ENCODE assay signal across 8 mouse cellular contexts in genomic region chr17:33816612-33817011, GRCm38 (mm10). TPM values are rescaled to one million over a fixed set of nuclear protein-coding genes. Genes with fewer than 3 reads are reported as not detected.
DNase-seq lines count a peak whose midpoint lies in the region; ATAC-seq and TF ChIP-seq lines count a peak whose summit lies in the region.

No protein-coding gene starts in this region.

- no peaks in the 10 kb centered on the region for H3K9me3 ChIP-seq in heart, embryonic 14.5 days (ENCODE audit: control insufficient read depth, low read length)
- H3K9me3 ChIP-seq in hindbrain, postnatal 0 days (ENCODE audit: low read length): no peaks in the 10 kb centered on the region
- no peaks in the 10 kb centered on the region for H3K9me3 ChIP-seq in midbrain, embryonic 13.5 days

- peak overlapping the region in 1 of 2 experiments; percentile 79; a peak in 1 of 4 replicates for H3K27ac ChIP-seq in heart, embryonic 14.5 days (replicated peaks in 1 of 2; ENCODE audit: control insufficient read depth in 1 of 2, insufficient read depth in 1 of 2, low read depth in 2 of 2, low read length in 2 of 2)
- H3K27ac ChIP-seq in brown adipose tissue, adult 24 weeks (replicated peaks; ENCODE audit: low read depth, low read length): peak overlapping the region; percentile 91
- peak overlapping the region; percentile 91 for H3K27ac ChIP-seq in hindbrain, postnatal 0 days
- H3K27ac ChIP-seq in midbrain, embryonic 13.5 days: no peak overlapping the region; the same call in 1 of the 2 replicates

- intact Hi-C loops in heart, postnatal 14 days (cut with DNase I): no loop called here

- no peak for TF ChIP-seq CTCF in hindbrain, postnatal 0 days (IDR thresholded peaks at IDR 0.05; ENCODE audit: low read depth)

- peaks cover 21 to 23% of the 10 kb centered on the region in 2 experiments for H3K4me1 ChIP-seq in heart, embryonic 14.5 days (ENCODE audit: control insufficient read depth in 2 of 2, insufficient read depth in 2 of 2, low read length in 2 of 2)
- peaks cover 9% of the 10 kb centered on the region for H3K4me1 ChIP-seq in brown adipose tissue, adult 24 weeks (ENCODE audit: control insufficient read depth, insufficient read depth, insufficient read length, low read length)
- H3K4me1 ChIP-seq in hindbrain, postnatal 0 days (ENCODE audit: insufficient read depth, low read length): peaks cover 10% of the 10 kb centered on the region
- H3K4me1 ChIP-seq in midbrain, embryonic 13.5 days (replicated peaks): peaks cover 19% of the 10 kb centered on the region

- no peak for ATAC-seq in heart, embryonic 14.5 days (ENCODE audit: insufficient number of reproducible peaks, insufficient read depth, low FRiP score, low read depth)
- ATAC-seq in hindbrain, postnatal 0 days: no peak
- ATAC-seq in midbrain, embryonic 13.5 days: no peak
- ATAC-seq in megakaryocyte progenitor cell, adult 5-6 weeks (replicated peaks; ENCODE audit: poor library complexity): no peak

- peak overlapping the region; percentile 83; the same call in 1 of the 2 replicates for H3K9ac ChIP-seq in heart, embryonic 14.5 days (ENCODE audit: low read length)
- peak overlapping the region; percentile 79 for H3K9ac ChIP-seq in hindbrain, postnatal 0 days (replicated peaks; ENCODE audit: low read length)
- H3K9ac ChIP-seq in midbrain, embryonic 13.5 days (replicated peaks): no peak overlapping the region

- DNase-seq in heart, postnatal 14 days: no peak
- no peak for DNase-seq in hindbrain, postnatal 0 days (ENCODE audit: low spot score)
- DNase-seq in right cerebral cortex, adult 18-20 months: no peak
- no peak for DNase-seq in ovary, postnatal 14 days (ENCODE audit: low spot score)

- peak overlapping the region; percentile 96 for H3K4me2 ChIP-seq in heart, embryonic 14.5 days (ENCODE audit: low read length)
- H3K4me2 ChIP-seq in hindbrain, postnatal 0 days (ENCODE audit: low read depth, low read length): peak overlapping the region; percentile 90
- H3K4me2 ChIP-seq in midbrain, embryonic 13.5 days (replicated peaks): peak overlapping the region; percentile 78

- peaks cover 6% of the 10 kb centered on the region for H3K27me3 ChIP-seq in heart, embryonic 14.5 days (ENCODE audit: control insufficient read depth, insufficient read depth, low read length)
- no peaks in the 10 kb centered on the region for H3K27me3 ChIP-seq in hindbrain, postnatal 0 days (ENCODE audit: insufficient read depth, low read length)
- H3K27me3 ChIP-seq in midbrain, embryonic 13.5 days: peaks cover 6% of the 10 kb centered on the region; the same call in 1 of the 2 replicates

- 70% methylated on average over 5 of the region's 5 CpGs for WGBS in heart, embryonic 14.5 days
- WGBS in hindbrain, postnatal 0 days: 53% methylated on average over 5 of the region's 5 CpGs
- WGBS in midbrain, embryonic 13.5 days: 80% methylated on average over 5 of the region's 5 CpGs

- H3K36me3 ChIP-seq in heart, embryonic 14.5 days (ENCODE audit: control insufficient read depth, insufficient read depth, low read length): peaks cover 39% of the 10 kb centered on the region
- peaks cover 14% of the 10 kb centered on the region; the same call in 1 of the 2 replicates for H3K36me3 ChIP-seq in hindbrain, postnatal 0 days (ENCODE audit: insufficient read depth, low read length)
- H3K36me3 ChIP-seq in midbrain, embryonic 13.5 days: peaks cover 32% of the 10 kb centered on the region

- peak overlapping the region in 1 of 2 experiments; percentile 55; a peak in 1 of 4 replicates for H3K4me3 ChIP-seq in heart, embryonic 14.5 days (ENCODE audit: control insufficient read depth in 1 of 2, insufficient read depth in 1 of 2, low read depth in 1 of 2, low read length in 2 of 2)
- H3K4me3 ChIP-seq in brown adipose tissue, adult 24 weeks (ENCODE audit: insufficient read depth, low read depth, low read length): peak overlapping the region; percentile 66
- peak overlapping the region; percentile 55; the same call in 1 of the 2 replicates for H3K4me3 ChIP-seq in hindbrain, postnatal 0 days (ENCODE audit: low read length)
- peak overlapping the region; percentile 56 for H3K4me3 ChIP-seq in midbrain, embryonic 13.5 days (replicated peaks)

RNA-seq across cellular contexts. Expression of gene Kank3, which starts 6.3 kb away (rescaled TPM):
- polyA plus RNA-seq in heart, embryonic 14.5 days (2014; fragmentation: Nextera tagmentation; extraction: Ambion mirVana): 53.8 and 54.2 TPM in 2 replicates
- 100 to 1,000 TPM in 1 of 2 experiments, 10 to 100 TPM in 1; 96.9 to 104 TPM for total RNA-seq in heart, postnatal 14 days (2021)
- polyA plus RNA-seq in brown adipose tissue, adult 24 weeks (2012; ENCODE audit: insufficient read depth, insufficient read length, missing spikeins): 16.2 and 37.3 TPM in 2 replicates
- total RNA-seq in hindbrain, postnatal 0 days (2014; rRNA removed): 33.5 and 57.2 TPM in 2 replicates
- polyA plus RNA-seq in hindbrain, postnatal 0 days (2015; fragmentation: Nextera tagmentation; extraction: Ambion mirVana): 44.1 and 47.9 TPM in 2 replicates
- polyA plus RNA-seq in midbrain, embryonic 13.5 days (2015; fragmentation: Nextera tagmentation; extraction: Ambion mirVana): 28.6 and 36.2 TPM in 2 replicates
- total RNA-seq in megakaryocyte progenitor cell, adult 5-6 weeks (2015): 9.6 and 12.7 TPM in 2 replicates
- 5.7 and 9.7 TPM in 2 replicates for total RNA-seq in megakaryocyte progenitor cell, adult 5-6 weeks (2017)

RNA-seq across cellular contexts. Expression of gene Rps28, which starts 7.8 kb away (rescaled TPM):
- polyA plus RNA-seq in heart, embryonic 14.5 days (2014; fragmentation: Nextera tagmentation; extraction: Ambion mirVana): 653 and 768 TPM in 2 replicates
- 100 to 1,000 TPM; 736 to 815 TPM for total RNA-seq in heart, postnatal 14 days (2021)
- polyA plus RNA-seq in brown adipose tissue, adult 24 weeks (2012; ENCODE audit: insufficient read depth, insufficient read length, missing spikeins): 587 and 667 TPM in 2 replicates
- total RNA-seq in hindbrain, postnatal 0 days (2014; rRNA removed): 117 and 293 TPM in 2 replicates
- 609 and 617 TPM in 2 replicates for polyA plus RNA-seq in hindbrain, postnatal 0 days (2015; fragmentation: Nextera tagmentation; extraction: Ambion mirVana)
- polyA plus RNA-seq in midbrain, embryonic 13.5 days (2015; fragmentation: Nextera tagmentation; extraction: Ambion mirVana): 704 and 707 TPM in 2 replicates
- 1,132 and 1,209 TPM in 2 replicates for total RNA-seq in megakaryocyte progenitor cell, adult 5-6 weeks (2015)
- 2,303 and 3,173 TPM in 2 replicates for total RNA-seq in megakaryocyte progenitor cell, adult 5-6 weeks (2017)

RNA-seq across cellular contexts. Expression of gene Ndufa7, which starts 7.8 kb away (rescaled TPM):
- polyA plus RNA-seq in heart, embryonic 14.5 days (2014; fragmentation: Nextera tagmentation; extraction: Ambion mirVana): 628 and 707 TPM in 2 replicates
- 100 to 1,000 TPM; 544 to 555 TPM for total RNA-seq in heart, postnatal 14 days (2021)
- polyA plus RNA-seq in brown adipose tissue, adult 24 weeks (2012; ENCODE audit: insufficient read depth, insufficient read length, missing spikeins): 1,002 and 1,055 TPM in 2 replicates
- 289 and 356 TPM in 2 replicates for total RNA-seq in hindbrain, postnatal 0 days (2014; rRNA removed)
- polyA plus RNA-seq in hindbrain, postnatal 0 days (2015; fragmentation: Nextera tagmentation; extraction: Ambion mirVana): 562 and 577 TPM in 2 replicates
- 482 and 516 TPM in 2 replicates for polyA plus RNA-seq in midbrain, embryonic 13.5 days (2015; fragmentation: Nextera tagmentation; extraction: Ambion mirVana)
- 161 and 174 TPM in 2 replicates for total RNA-seq in megakaryocyte progenitor cell, adult 5-6 weeks (2015)
- total RNA-seq in megakaryocyte progenitor cell, adult 5-6 weeks (2017): 122 and 151 TPM in 2 replicates

RNA-seq across cellular contexts. Expression of gene Cd320, which starts 26.3 kb away (rescaled TPM):
- 43.5 and 49.2 TPM in 2 replicates for polyA plus RNA-seq in heart, embryonic 14.5 days (2014; fragmentation: Nextera tagmentation; extraction: Ambion mirVana)
- 10 to 100 TPM; 25.0 to 26.6 TPM for total RNA-seq in heart, postnatal 14 days (2021)
- 21.6 and 25.3 TPM in 2 replicates for polyA plus RNA-seq in brown adipose tissue, adult 24 weeks (2012; ENCODE audit: insufficient read depth, insufficient read length, missing spikeins)
- total RNA-seq in hindbrain, postnatal 0 days (2014; rRNA removed): 25.1 and 26.0 TPM in 2 replicates
- 55.7 and 58.6 TPM in 2 replicates for polyA plus RNA-seq in hindbrain, postnatal 0 days (2015; fragmentation: Nextera tagmentation; extraction: Ambion mirVana)
- polyA plus RNA-seq in midbrain, embryonic 13.5 days (2015; fragmentation: Nextera tagmentation; extraction: Ambion mirVana): 64.0 and 66.9 TPM in 2 replicates
- 31.3 and 37.7 TPM in 2 replicates for total RNA-seq in megakaryocyte progenitor cell, adult 5-6 weeks (2015)
- 18.8 and 31.9 TPM in 2 replicates for total RNA-seq in megakaryocyte progenitor cell, adult 5-6 weeks (2017)

RNA-seq across cellular contexts. Expression of gene Angptl4, which starts 35.0 kb away (rescaled TPM):
- polyA plus RNA-seq in heart, embryonic 14.5 days (2014; fragmentation: Nextera tagmentation; extraction: Ambion mirVana): 13.5 and 16.4 TPM in 2 replicates
- 10 to 100 TPM; 20.5 to 31.6 TPM for total RNA-seq in heart, postnatal 14 days (2021)
- polyA plus RNA-seq in brown adipose tissue, adult 24 weeks (2012; ENCODE audit: insufficient read depth, insufficient read length, missing spikeins): 243 and 355 TPM in 2 replicates
- 24.0 and 24.7 TPM in 2 replicates for total RNA-seq in hindbrain, postnatal 0 days (2014; rRNA removed)
- polyA plus RNA-seq in hindbrain, postnatal 0 days (2015; fragmentation: Nextera tagmentation; extraction: Ambion mirVana): 31.9 and 37.5 TPM in 2 replicates
- polyA plus RNA-seq in midbrain, embryonic 13.5 days (2015; fragmentation: Nextera tagmentation; extraction: Ambion mirVana): 14.3 and 17.1 TPM in 2 replicates
- total RNA-seq in megakaryocyte progenitor cell, adult 5-6 weeks (2015): 7.3 and 9.2 TPM in 2 replicates
- total RNA-seq in megakaryocyte progenitor cell, adult 5-6 weeks (2017): 8.4 and 9.7 TPM in 2 replicates
